Mouse (Mus musculus): ENCODE measurements around the gene Sema3a. TPM values are rescaled to one million over a fixed set of nuclear protein-coding genes. Genes with fewer than 3 reads are reported as not detected.

Gene Sema3a
- polyA plus RNA-seq, 1 experiment: not detected

DNA sequence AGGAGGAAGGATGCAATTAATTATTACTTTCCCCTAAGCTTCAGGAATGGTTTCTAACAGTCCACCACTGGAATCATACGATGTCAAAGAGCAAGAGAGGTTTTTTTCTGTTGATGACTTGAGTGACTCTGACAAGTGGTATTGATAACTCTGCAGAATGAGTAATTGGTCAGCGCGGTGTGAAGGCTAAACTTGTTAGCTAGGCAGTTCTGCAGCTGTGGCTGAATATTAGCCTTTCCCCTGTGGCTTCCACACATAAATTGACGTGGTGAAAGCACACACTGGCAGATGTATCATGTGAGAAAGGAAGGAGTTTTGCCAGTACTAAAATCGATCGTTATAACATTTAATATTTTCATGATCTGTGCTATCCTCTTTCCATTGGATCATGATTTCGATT is 497.4 kb downstream of the Sema3a start:
- no peak overlapping the region for H3K4me3 ChIP-seq (ENCODE audit: insufficient read depth, low read depth, low read length)
- H3K4me1 ChIP-seq (ENCODE audit: control insufficient read depth, insufficient read depth, insufficient read length, low read length): no peaks in the 10 kb centered on the region

DNA sequence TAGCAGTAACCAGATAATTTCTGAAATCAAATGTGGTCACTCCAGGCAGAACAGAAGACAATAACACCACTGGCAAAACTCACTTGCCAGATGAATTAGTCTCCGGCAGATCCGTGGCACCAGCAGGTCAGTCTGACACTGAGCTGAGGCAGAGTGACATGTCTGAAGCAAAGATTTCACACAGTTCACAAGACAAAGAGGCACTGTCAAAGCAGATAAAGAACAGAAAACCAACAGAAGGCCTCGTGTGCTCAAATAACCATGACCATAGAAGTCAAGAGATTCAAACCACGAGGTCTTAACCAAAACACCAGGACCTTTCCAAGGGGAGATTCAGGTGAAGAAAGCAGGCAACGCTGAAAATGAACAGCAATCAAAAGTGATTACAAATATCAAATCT is 499.5 kb downstream of the Sema3a start:
- no peak overlapping the region for H3K4me3 ChIP-seq (ENCODE audit: insufficient read depth, low read depth, low read length)

More for the DNA sequence above, 497.4 kb downstream of the Sema3a start:
- H3K27ac ChIP-seq (replicated peaks; ENCODE audit: low read depth, low read length): no peak overlapping the region

DNA sequence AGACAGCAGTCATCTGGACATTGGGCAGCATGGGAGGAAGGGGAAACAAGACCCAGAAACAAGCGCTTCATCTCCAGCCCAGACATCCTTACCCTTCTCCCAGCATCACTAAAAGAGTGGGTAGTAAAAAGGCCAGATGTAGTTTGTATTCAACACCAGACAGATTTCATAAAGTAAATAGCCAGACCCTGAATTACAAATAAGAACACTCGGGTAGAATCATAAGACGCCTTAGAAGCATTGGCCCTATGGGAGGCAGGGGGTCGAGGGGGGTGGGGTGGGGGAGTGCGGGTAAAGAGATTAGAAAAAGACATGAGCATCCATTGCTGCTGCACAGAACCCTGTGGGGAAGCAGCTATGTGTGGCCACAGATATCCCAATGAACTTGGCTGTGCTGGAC is 500.9 kb downstream of the Sema3a start:
- H3K4me3 ChIP-seq (ENCODE audit: insufficient read depth, low read depth, low read length): no peak overlapping the region
- H3K4me1 ChIP-seq (ENCODE audit: control insufficient read depth, insufficient read depth, insufficient read length, low read length): no peaks in the 10 kb centered on the region
- no peak overlapping the region for H3K27ac ChIP-seq (replicated peaks; ENCODE audit: low read depth, low read length)

More for the DNA sequence above, 499.5 kb downstream of the Sema3a start:
- Histone ChIP-seq H3K4me1 (ENCODE audit: control insufficient read depth, insufficient read depth, insufficient read length, low read length) (no peaks in the 10 kb centered on the region), H3K27ac (replicated peaks; ENCODE audit: low read depth, low read length) (no peak overlapping the region)

DNA sequence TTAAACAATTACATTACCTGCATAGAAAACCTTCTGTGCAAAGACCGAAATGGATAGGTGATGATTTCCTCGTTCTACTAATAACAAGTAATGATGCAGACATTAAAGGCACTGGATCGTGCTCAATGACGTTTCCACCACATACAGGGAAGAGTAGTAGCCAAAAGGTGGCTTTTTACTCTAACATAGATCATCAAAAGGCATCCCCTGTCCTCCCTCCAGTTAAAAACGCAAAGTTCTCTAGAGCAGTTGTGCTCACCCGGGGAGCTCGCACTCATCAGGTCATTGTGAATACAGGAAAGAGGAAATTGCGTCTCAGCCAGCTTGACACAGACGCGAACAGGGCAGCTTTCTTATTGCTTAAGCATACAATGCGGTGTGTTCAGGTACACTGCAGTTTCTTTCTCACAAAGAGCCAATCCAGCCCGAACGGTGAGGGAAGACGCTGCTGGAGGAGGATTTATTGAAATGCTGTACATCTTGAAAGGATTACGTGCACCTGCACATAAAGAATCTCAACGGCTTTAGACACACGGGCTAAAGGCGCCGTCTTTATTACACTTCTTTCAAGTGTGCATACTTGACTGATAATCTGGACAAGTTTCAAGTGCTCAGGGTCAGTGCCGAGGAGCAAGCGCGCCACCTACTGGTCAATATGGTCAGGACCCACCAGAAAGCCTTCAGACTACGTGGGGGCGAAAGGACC is 503.5 kb downstream of the Sema3a start:
- H3K27ac ChIP-seq (replicated peaks; ENCODE audit: low read depth, low read length): no peak overlapping the region
- 0 out of 2 replicates have a peak overlapping the region, but pooled peaks have one; percentile 33 for H3K4me3 ChIP-seq (ENCODE audit: insufficient read depth, low read depth, low read length)
- H3K4me1 ChIP-seq (ENCODE audit: control insufficient read depth, insufficient read depth, insufficient read length, low read length): no peaks in the 10 kb centered on the region

DNA sequence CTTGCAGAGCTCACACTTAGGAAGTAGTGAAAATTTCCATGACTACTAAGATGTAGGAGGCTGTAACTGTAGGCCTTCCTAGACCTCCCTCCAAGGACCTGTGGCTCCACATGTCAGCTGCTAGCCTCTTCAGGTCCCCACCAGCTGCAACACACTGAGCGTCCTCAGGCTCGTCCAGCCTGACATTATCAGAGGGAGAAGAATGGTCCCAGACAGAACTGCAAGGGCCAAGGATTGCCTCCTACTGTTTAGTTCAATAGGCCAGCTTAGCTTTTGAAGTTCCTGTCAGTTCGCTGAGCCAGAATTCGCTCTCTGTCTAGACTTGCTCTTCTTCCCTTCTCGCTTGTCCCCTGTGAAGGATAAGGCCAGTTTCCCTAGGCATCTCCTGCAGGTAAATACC is 504.7 kb downstream of the Sema3a start:
- H3K27ac ChIP-seq (replicated peaks; ENCODE audit: low read depth, low read length): no peak overlapping the region
- no peak overlapping the region for H3K4me3 ChIP-seq (ENCODE audit: insufficient read depth, low read depth, low read length)
- H3K4me1 ChIP-seq (ENCODE audit: control insufficient read depth, insufficient read depth, insufficient read length, low read length): no peaks in the 10 kb centered on the region

DNA sequence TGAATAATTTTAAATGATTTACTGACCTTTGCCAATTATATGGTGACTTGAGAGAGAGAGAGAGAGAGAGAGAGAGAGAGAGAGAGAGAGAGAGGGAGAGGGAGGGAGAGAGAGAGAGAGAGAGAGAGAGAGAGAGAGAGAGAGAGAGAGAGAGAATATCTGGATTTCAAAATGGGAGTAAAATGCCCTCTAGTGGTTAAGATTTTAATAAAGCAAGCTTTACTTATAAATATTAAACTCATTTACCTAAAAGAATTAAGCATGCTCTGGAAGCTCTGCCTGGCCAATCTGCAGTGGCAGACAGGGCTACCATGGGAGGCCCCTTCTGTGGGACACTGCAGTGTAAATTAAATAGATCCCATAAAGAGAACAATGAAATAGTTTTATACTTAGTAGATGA is 505.5 kb downstream of the Sema3a start:
- H3K4me1 ChIP-seq (ENCODE audit: control insufficient read depth, insufficient read depth, insufficient read length, low read length): no peaks in the 10 kb centered on the region
- H3K27ac ChIP-seq (replicated peaks; ENCODE audit: low read depth, low read length): no peak overlapping the region
- H3K4me3 ChIP-seq (ENCODE audit: insufficient read depth, low read depth, low read length): no peak overlapping the region

DNA sequence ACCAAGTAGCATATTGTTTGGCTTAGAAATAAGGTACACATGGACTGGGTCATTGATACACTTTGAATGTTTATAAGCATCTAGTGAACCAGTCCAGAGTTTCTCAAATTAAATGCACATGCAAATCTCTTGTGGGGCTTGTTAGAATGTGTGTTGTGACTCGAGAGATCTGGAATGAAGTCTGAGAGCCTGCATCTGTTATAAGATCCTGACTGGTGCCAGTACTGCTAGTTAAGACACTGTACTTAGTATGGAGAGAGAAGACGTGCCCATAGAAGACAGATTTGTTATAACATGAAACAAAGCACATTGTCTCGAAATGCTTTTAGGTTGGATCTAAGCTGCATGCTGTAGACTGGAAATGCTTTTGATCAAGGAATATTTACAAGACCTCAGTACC is 511.0 kb downstream of the Sema3a start:
- H3K4me1 ChIP-seq (ENCODE audit: control insufficient read depth, insufficient read depth, insufficient read length, low read length): no peaks in the 10 kb centered on the region
- no peak overlapping the region for H3K4me3 ChIP-seq (ENCODE audit: insufficient read depth, low read depth, low read length)
- no peak overlapping the region for H3K27ac ChIP-seq (replicated peaks; ENCODE audit: low read depth, low read length)
